Mouse (Mus musculus) forebrain, embryonic 14.5 days (tissue): Measurements from ENCODE around the gene Gm39566. TPM values are rescaled to one million over a fixed set of nuclear protein-coding genes. Genes with fewer than 3 reads are reported as not detected.

Experiments
- ATAC-seq: fragments of 200-750 bp; cut with Nextera tagmentation; 2 replicates; pipeline ENCODE4 v1.8.0; 2017; ENCODE audit warnings: mild to moderate bottlenecking, moderate library complexity
- DNase-seq: peaks from one replicate; pipeline ENCODE4 v3.0.0-alpha.2; 2015; ENCODE audit warnings: low spot score
- H3K27ac ChIP-seq: fragments of 300-500 bp; sonication (generic); 2 replicates; pipeline ENCODE4 v1.5.1; 2014; ENCODE audit warnings: low read depth, mild to moderate bottlenecking, control low read depth, low read length, moderate library complexity
- H3K27me3 ChIP-seq: fragments of 300-500 bp; sonication (generic); replicated peaks from 2 replicates; pipeline ENCODE4 v1.6.1; 2014; ENCODE audit warnings: low read length, control low read depth, mixed read lengths; ENCODE audit not compliant: control insufficient read depth, insufficient read depth
- H3K36me3 ChIP-seq: fragments of 300-500 bp; sonication (generic); 2 replicates; pipeline ENCODE4 v1.6.1; 2014; ENCODE audit warnings: low read length, control low read depth; ENCODE audit not compliant: control insufficient read depth, insufficient read depth
- H3K4me1 ChIP-seq: fragments of 300-500 bp; sonication (generic); 2 replicates; pipeline ENCODE4 v1.6.1; 2014; ENCODE audit warnings: antibody characterized with exemption, low read length, control low read depth; ENCODE audit not compliant: control insufficient read depth, insufficient read depth
- H3K4me2 ChIP-seq: fragments of 300-500 bp; sonication (generic); 2 replicates; pipeline ENCODE4 v1.6.1; 2014; ENCODE audit warnings: mild to moderate bottlenecking, control low read depth, low read length
- H3K4me3 ChIP-seq: fragments of 300-500 bp; sonication (generic); 2 replicates; pipeline ENCODE4 v1.5.1; 2014; ENCODE audit warnings: low read depth, low read length, control low read depth
- H3K9ac ChIP-seq: fragments of 300-500 bp; sonication (generic); 2 replicates; pipeline ENCODE4 v1.6.1; 2014; ENCODE audit warnings: mild to moderate bottlenecking, low read length, control low read depth, moderate library complexity
- H3K9me3 ChIP-seq: fragments of 300-500 bp; sonication (generic); replicated peaks from 2 replicates; pipeline ENCODE4 v1.6.1; 2016; ENCODE audit warnings: low read length, control low read depth, mixed read lengths; ENCODE audit not compliant: control insufficient read depth
- WGBS: fragments of 180-500 bp; shearing (Covaris S2); extraction: QIAGEN DNeasy Blood & Tissue Kit; methylation state at CpG from one replicate; pipeline ENCODE4 v1.1.7; 2014; 5-methylcytosine and 5-hydroxymethylcytosine counted together
- polyA plus RNA-seq: library from polyadenylated mRNA; unstranded; fragments of >200 nt; fragmentation: Nextera tagmentation; extraction: Ambion mirVana; gene quantifications from 2 replicates; pipeline ENCODE4 v1.2.1, GENCODE M21; 2014

Gm39566 gene
- polyA plus RNA-seq, 1 experiment from 2014 or later: not detected

- Histone ChIP-seq H3K4me1 (peaks cover 30% of the 10 kb centered on the region), H3K27me3 (no peaks in the 10 kb centered on the region), H3K36me3 (peaks cover 21% of the 10 kb centered on the region), H3K9ac (peak overlapping the region; percentile 98), H3K27ac (peak overlapping the region; percentile 95), H3K4me3 (peak overlapping the region; percentile 90), H3K9me3 (no peaks in the 10 kb centered on the region), H3K4me2 (peak overlapping the region; percentile 96)
- ATAC-seq: peak; percentile 3
- DNase-seq: peak; percentile 67
- 0% methylated on average over 46 of the region's 52 CpGs for WGBS
These were observed 21.8 kb upstream of the Gm39566 start for GRCm38 (mm10) chr11:69836703-69837576.

- peaks cover 28% of the 10 kb centered on the region for H3K36me3 ChIP-seq
- no peaks in the 10 kb centered on the region for H3K9me3 ChIP-seq
- H3K4me1 ChIP-seq: peaks cover 30% of the 10 kb centered on the region
- DNase-seq (no peak), ATAC-seq (no peak)
- H3K27me3 ChIP-seq: no peaks in the 10 kb centered on the region
- WGBS: 6% methylated on average over 4 of the region's 4 CpGs
- H3K4me3 ChIP-seq: peak overlapping the region; percentile 90
- peak overlapping the region; percentile 95 for H3K27ac ChIP-seq
- peak overlapping the region; percentile 98 for H3K9ac ChIP-seq
- peak overlapping the region; percentile 96 for H3K4me2 ChIP-seq
These were observed 20.9 kb upstream of the Gm39566 start for GRCm38 (mm10) chr11:69835966-69836335.

GRCm38 (mm10) chr11:69835326-69835965 lies 20.3 kb upstream of the Gm39566 start:
- DNase-seq: peak; percentile 24
- H3K4me1 ChIP-seq: peaks cover 30% of the 10 kb centered on the region

DNA sequence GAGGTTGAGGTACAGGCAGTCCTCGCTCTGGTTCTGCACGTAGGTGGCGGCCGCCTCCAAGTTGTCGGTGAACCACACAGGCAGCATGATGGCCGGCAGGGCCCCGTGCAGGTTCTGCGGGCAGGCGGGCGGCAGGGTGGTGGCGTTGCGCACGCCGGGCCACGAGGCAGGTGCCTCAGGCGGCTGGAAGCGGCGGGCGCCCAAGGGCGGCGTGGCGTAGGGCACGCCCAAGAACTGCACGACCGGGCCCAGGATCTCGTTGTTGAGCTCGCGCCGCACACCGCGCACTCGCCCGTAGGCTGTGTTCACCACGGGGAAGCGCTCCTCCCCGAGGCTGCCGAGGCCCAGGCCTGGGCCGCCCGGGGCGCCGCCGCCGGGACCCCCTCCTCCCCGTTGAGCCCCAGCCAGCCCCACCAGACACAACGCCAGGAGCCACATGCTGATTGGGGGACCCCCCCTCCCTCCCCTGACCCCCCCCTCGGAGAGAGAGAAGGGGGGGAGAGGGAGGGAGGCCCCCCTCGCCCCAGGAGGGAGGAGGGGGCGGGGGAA lies 19.0 kb upstream of the Gm39566 start:
- DNase-seq: peak; percentile 51
- H3K4me1 ChIP-seq: peaks cover 27% of the 10 kb centered on the region

More at GRCm38 (mm10) chr11:69835326-69835965, 20.3 kb upstream of the Gm39566 start:
- ATAC-seq: no peak
- Histone ChIP-seq H3K27ac (peak overlapping the region; percentile 17; the same call in 1 of the 2 replicates), H3K4me3 (peak overlapping the region; percentile 90), H3K9me3 (no peaks in the 10 kb centered on the region), H3K4me2 (peak overlapping the region; percentile 96), H3K9ac (peak overlapping the region; percentile 98), H3K27me3 (no peaks in the 10 kb centered on the region), H3K36me3 (peaks cover 31% of the 10 kb centered on the region)
- WGBS: 4% methylated on average over 9 of the region's 9 CpGs

GRCm38 (mm10) chr11:69833554-69833953 lies 18.5 kb upstream of the Gm39566 start:
- Histone ChIP-seq H3K4me2 (peak overlapping the region; percentile 96), H3K9me3 (no peaks in the 10 kb centered on the region), H3K27ac (no peak overlapping the region), H3K4me1 (peaks cover 24% of the 10 kb centered on the region), H3K9ac (peak overlapping the region; percentile 98), H3K27me3 (no peaks in the 10 kb centered on the region), H3K36me3 (peaks cover 36% of the 10 kb centered on the region), H3K4me3 (peak overlapping the region; percentile 90)
- 49% methylated on average over 8 of the region's 8 CpGs for WGBS
- no peak for DNase-seq
- no peak for ATAC-seq

More for the DNA sequence above, 19.0 kb upstream of the Gm39566 start:
- H3K9ac ChIP-seq: peak overlapping the region; percentile 98
- peak overlapping the region; percentile 39; the same call in 1 of the 2 replicates for H3K27ac ChIP-seq
- H3K27me3 ChIP-seq: no peaks in the 10 kb centered on the region
- no peak for ATAC-seq
- no peaks in the 10 kb centered on the region for H3K9me3 ChIP-seq
- H3K4me3 ChIP-seq: peak overlapping the region; percentile 90
- H3K4me2 ChIP-seq: peak overlapping the region; percentile 96
- H3K36me3 ChIP-seq: peaks cover 31% of the 10 kb centered on the region
- WGBS: 3% methylated on average over 37 of the region's 48 CpGs

DNA sequence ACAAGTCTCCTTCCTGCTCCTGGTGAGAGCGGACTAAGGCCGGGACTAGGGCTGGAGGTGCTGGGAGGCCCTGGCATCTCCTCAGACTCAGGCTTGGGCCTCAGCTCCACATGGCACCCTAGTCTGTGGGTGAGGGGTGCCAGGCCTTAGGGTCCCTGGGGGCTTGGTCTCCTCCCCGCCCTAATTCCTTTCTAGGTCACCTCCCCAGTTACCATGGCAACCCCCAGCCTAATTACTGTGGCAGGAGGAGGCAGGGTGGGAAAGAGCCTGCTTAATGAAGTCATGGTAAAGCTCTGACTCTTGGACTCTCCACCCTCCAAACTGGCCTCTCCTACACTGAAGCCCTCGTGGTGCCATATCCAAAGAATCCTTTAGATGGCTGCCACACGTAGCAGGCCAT lies 13.7 kb upstream of the Gm39566 start:
- H3K4me1 ChIP-seq: peaks cover 2% of the 10 kb centered on the region
- ATAC-seq: no peak
- no peaks in the 10 kb centered on the region for H3K27me3 ChIP-seq
- no peak for DNase-seq
- H3K9ac ChIP-seq: no peak overlapping the region
- no peaks in the 10 kb centered on the region for H3K9me3 ChIP-seq
- no peak overlapping the region for H3K27ac ChIP-seq
- H3K36me3 ChIP-seq: peaks cover 80% of the 10 kb centered on the region
- no peak overlapping the region for H3K4me3 ChIP-seq
- H3K4me2 ChIP-seq: no peak overlapping the region
- WGBS: 55% methylated on average over 5 of the region's 5 CpGs

GRCm38 (mm10) chr11:69823456-69823855 lies 8.4 kb upstream of the Gm39566 start:
- no peak for DNase-seq
- no peak overlapping the region for H3K27ac ChIP-seq
- H3K9me3 ChIP-seq: no peaks in the 10 kb centered on the region
- H3K4me3 ChIP-seq: no peak overlapping the region
- no peak overlapping the region for H3K9ac ChIP-seq
- 75% methylated on average over 2 of the region's 2 CpGs for WGBS
- no peaks in the 10 kb centered on the region for H3K4me1 ChIP-seq
- H3K4me2 ChIP-seq: no peak overlapping the region
- no peaks in the 10 kb centered on the region for H3K27me3 ChIP-seq
- ATAC-seq: no peak
- H3K36me3 ChIP-seq: peaks cover 46% of the 10 kb centered on the region

GRCm38 (mm10) chr11:69822080-69822479 lies 7.0 kb upstream of the Gm39566 start, which contains the start of gene Spem1:
Gene Spem1 (minus strand): TSS chr11:69822180.
- 85% methylated on average over 3 of the region's 3 CpGs for WGBS
- H3K4me2 ChIP-seq: no peak within 1 kb of the TSS
- no peak within 1 kb of the TSS for H3K9ac ChIP-seq
- no peaks in the 10 kb centered on the region for H3K9me3 ChIP-seq
- no peaks in the 10 kb centered on the region for H3K27me3 ChIP-seq
- H3K27ac ChIP-seq: no peak within 1 kb of the TSS
- H3K4me1 ChIP-seq: no peaks in the 10 kb centered on the region
- peaks cover 32% of the 10 kb centered on the region for H3K36me3 ChIP-seq
- DNase-seq (no peak), ATAC-seq (no peak)
- H3K4me3 ChIP-seq: no peak within 1 kb of the TSS
